Mouse (Mus musculus) A20 (cell line): Measurements from ENCODE around the gene Gp2.

Source experiments
- DNase-seq: peaks from one replicate; pipeline ENCODE4 v3.0.0-alpha.2; 2011; ENCODE audit warnings: low read depth, low spot score

Gene Gp2

DNA sequence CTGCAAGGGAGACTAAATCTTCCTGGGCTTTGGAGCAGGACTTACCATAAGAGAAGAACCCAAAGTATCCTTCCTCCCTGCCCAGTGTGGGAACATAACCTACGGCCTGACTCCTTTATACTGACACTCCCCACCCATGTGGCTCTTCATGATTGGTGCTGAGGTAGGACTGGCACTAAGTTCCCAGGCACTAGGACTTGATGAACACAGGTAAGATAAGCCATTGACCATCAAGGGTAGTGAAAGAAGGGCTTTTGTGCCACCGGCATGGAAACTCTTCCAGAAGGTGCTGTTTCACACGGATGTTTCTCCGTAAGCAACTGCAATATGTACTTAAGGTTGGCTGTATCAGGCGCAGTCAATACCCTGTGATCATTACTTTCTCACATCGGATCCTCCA, at the start of gene Gp2:
Gene Gp2, minus strand, starts transcription at position 101 of the 400 bp plus-strand sequence.
- DNase-seq: no peak

DNA sequence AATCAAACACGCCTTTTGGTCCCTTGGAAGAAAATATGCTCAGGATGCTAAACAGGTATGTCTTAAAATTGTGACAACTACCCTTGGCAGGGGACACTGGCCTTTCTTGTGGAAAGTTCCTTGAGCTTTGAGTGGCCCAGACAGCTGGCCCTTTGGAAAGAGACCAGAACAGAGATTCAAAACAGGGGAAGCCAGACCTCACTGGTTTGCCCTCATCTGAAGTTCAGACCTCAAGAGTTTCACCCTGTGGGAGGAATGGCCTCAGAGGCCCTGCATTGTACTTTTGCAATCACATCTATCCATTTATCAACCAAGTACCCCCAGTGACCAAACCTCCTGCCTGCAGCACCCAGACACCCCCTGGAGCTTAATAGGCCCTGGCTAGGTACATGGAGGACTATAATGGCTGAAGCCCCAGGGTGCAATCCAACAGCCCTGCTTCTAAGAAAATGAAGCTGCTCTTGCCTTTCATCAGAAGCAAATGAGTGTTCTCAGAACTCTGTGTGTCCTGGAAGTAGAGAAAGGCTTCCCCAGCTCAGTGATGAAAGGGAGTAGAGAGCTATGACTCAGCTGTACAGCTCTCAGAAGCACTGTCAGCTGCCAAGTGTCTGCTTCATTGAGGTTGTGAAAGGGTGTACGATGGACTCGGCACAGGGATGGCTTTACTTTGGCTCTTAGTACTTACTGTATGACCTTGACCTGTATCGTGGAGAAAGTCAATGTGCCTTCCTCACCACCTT, 31.1 kb upstream of the Gp2 start:
- no peak for DNase-seq

- DNase-seq: no peak
Observed at GRCm38 (mm10) chr7:119486683-119487082, 27.6 kb upstream of the Gp2 start.

- no peak for DNase-seq
Observed at GRCm38 (mm10) chr7:119484154-119484553, 25.1 kb upstream of the Gp2 start.

DNA sequence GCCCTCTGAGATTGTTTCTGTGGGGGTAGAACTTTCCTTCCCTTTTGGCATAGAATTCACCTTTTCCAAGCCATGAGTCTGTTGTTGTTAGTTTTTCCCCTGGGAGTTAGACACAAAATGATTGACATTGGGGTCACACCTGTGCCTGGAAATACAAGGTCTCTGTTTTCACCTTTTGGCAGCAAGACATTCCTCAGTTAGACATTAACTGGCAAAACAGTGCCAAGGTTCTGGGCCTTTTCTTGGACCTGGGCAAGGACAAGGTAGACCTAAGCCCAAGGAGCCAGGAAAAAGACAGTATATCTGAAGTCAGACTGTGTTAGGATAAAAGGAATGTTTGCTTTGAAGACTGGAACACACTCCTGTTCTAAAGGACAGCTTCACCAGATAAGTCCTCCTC, 20.2 kb upstream of the Gp2 start, which contains the start of gene Umod:
Gene Umod, minus strand, starts transcription at position 27 of the 400 bp plus-strand sequence.
- no peak for DNase-seq

GRCm38 (mm10) chr7:119476500-119477389, 17.7 kb upstream of the Gp2 start:
- DNase-seq: no peak

GRCm38 (mm10) chr7:119454192-119454591, 4.9 kb downstream of the Gp2 start:
- DNase-seq: no peak

GRCm38 (mm10) chr7:119443849-119444248, 15.2 kb downstream of the Gp2 start:
- no peak for DNase-seq

- DNase-seq: no peak
Observed at GRCm38 (mm10) chr7:119441938-119442337, 17.1 kb downstream of the Gp2 start.

DNA sequence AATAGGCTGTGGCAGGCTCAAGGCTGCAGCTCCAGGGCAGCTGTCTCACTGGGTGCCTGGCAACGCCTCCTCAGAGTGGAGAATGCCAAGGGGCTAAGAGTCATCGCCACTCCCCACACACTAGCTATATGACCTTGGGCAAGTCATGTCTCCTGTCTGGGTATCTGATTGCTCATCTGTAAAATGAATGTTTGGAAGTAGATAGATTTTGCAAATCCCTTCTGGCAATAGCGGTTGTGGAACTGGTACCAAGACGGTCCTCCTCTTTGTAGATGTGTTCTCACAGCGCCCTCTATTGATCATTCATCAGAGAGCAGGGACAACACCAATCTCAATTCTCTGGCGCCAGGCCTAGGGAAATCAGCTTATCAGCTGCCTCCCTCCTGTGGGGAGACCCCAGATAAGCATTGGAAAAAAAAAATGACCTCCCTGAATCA, 31.9 kb downstream of the Gp2 start:
- no peak for DNase-seq

DNA sequence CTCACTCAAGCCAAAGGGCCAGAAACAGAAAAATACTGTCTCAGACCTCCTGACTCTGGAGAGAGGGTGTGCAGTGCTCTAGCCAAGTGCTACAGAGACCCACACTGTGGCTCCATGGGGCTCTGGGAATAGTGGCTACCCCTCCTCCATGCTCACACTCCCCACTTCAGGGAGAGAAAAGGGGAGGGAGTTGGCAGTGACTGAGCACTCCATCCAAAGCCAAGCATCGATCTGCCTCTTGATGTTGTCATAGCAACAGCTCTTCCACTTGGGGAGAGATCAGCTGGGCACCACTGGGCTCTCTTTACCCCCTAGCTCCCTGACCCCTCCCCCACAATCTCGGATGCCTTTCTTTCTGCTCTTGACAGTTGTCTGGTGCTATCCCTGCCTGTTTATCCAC, 38.4 kb downstream of the Gp2 start:
- DNase-seq: no peak

GRCm38 (mm10) chr7:119418523-119418922, 40.6 kb downstream of the Gp2 start:
- DNase-seq: no peak

GRCm38 (mm10) chr7:119394050-119394732, 64.9 kb downstream of the Gp2 start:
- no peak for DNase-seq
